Mouse (Mus musculus): Measurements from ENCODE around the gene Krt77.

DNA sequence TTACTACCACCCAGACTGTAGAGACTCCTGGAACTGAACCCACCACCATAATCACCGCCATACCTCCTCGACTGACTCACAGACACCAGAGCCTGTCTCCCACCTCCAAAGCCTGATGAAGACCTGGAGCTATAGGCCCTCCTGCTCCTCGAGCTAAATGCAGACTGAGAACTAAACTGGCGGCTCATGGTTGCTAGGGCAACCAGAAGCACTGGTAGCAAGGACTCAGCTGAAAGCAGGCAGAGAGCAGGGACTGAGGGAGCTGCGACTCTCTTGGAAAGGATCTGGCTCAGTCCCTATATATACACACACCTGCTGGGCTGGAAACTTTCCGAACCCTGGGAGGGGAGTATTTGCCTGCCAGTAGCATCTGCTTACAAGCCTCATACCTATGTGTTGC lies at the start of gene Krt77:
- TF ChIP-seq CTCF (IDR thresholded peaks at IDR 0.05; ENCODE audit: control insufficient read depth, insufficient read depth, insufficient read length) (no peak), MAX (IDR thresholded peaks at IDR 0.05) (no peak), CEBPB (IDR thresholded peaks at IDR 0.05; ENCODE audit: low read depth) (no peak), FOSL1 (IDR thresholded peaks at IDR 0.05; ENCODE audit: insufficient read depth, low read length, poor library complexity, severe bottlenecking) (no peak), MYOD1 (IDR thresholded peaks at IDR 0.05; ENCODE audit: control insufficient read depth, insufficient read length, low read depth) (no peak), USF1 (IDR thresholded peaks at IDR 0.05; ENCODE audit: low read depth) (no peak), MYOG (IDR thresholded peaks at IDR 0.05; ENCODE audit: control insufficient read depth, extremely low read depth, insufficient read length) (no peak)

Measured in C2C12 (cell line).